ENCODE assay signal across 15 mouse cellular contexts in genomic region chr9:44999171-44999570, GRCm38 (mm10). TPM values are rescaled to one million over a fixed set of nuclear protein-coding genes. Genes with fewer than 3 reads are reported as not detected.
DNase-seq lines count a peak whose midpoint lies in the region; ATAC-seq and TF ChIP-seq lines count a peak whose summit lies in the region.
"Had no signal": no experiment of that assay in that cellular context is flagged by ENCODE, and none has a peak within 500 bp of the region (broad histone marks: within the 10 kb centered on the region; RNA-seq: fewer than 3 reads in every experiment).

No protein-coding gene starts in this region.

- no peaks in the 10 kb centered on the region for H3K79me2 ChIP-seq in CH12.LX (replicated peaks; ENCODE audit: control insufficient read depth, extremely low read depth, insufficient read depth, poor library complexity, severe bottlenecking)

- no peak for TF ChIP-seq RAD21 in CH12.LX (IDR thresholded peaks at IDR 0.05; ENCODE audit: low read depth, low read length)

- H3K9ac ChIP-seq in kidney, embryonic 15.5 days = no peak overlapping the region
- no peak overlapping the region for H3K9ac ChIP-seq in CH12.LX (ENCODE audit: insufficient read depth, low read depth)
- H3K9ac ChIP-seq in midbrain, embryonic 14.5 days (replicated peaks; ENCODE audit: low read length) = no peak overlapping the region
- H3K9ac ChIP-seq: liver, embryonic 13.5 days; neural tube, embryonic 15.5 days had no signal

- H3K4me1 ChIP-seq in kidney, adult 2 months (ENCODE audit: control insufficient read depth, insufficient read depth, low read length) = no peaks in the 10 kb centered on the region
- peaks cover 11% of the 10 kb centered on the region; the same call in 1 of the 2 replicates for H3K4me1 ChIP-seq in kidney, embryonic 15.5 days
- peaks cover 7 to 16% of the 10 kb centered on the region in 2 experiments; a peak in 3 of 4 replicates for H3K4me1 ChIP-seq in CH12.LX (ENCODE audit: control insufficient read depth in 1 of 2, insufficient read depth in 2 of 2)
- no peaks in the 10 kb centered on the region for H3K4me1 ChIP-seq in midbrain, embryonic 14.5 days (ENCODE audit: control insufficient read depth, insufficient read depth, low read length)
- H3K4me1 ChIP-seq: liver, embryonic 13.5 days; neural tube, embryonic 15.5 days had no signal

- in situ Hi-C loops in CH12.LX (cut with MboI; ENCODE audit: low pct_ligation_motif_present, low pct_unique_long_range_greater_than_20kb, low sequenced_read_pairs) = no loop called here

- WGBS in kidney, adult 2 months = 50% methylated on average over 6 of the region's 6 CpGs
- WGBS in kidney, embryonic 15.5 days = 67% methylated on average over 6 of the region's 6 CpGs
- 63% methylated on average over 6 of the region's 6 CpGs for WGBS in midbrain, embryonic 14.5 days

- no peaks in the 10 kb centered on the region for H3K9me3 ChIP-seq in kidney, embryonic 15.5 days (replicated peaks)
- H3K9me3 ChIP-seq in CH12.LX (replicated peaks; ENCODE audit: low read length) = no peaks in the 10 kb centered on the region
- no peaks in the 10 kb centered on the region for H3K9me3 ChIP-seq in midbrain, embryonic 14.5 days (ENCODE audit: control insufficient read depth, low read length)
- H3K9me3 ChIP-seq: liver, embryonic 13.5 days; neural tube, embryonic 15.5 days had no signal

- no peak overlapping the region for H3K27ac ChIP-seq in kidney, adult 2 months (ENCODE audit: insufficient read depth, low read depth, low read length)
- H3K27ac ChIP-seq in kidney, embryonic 15.5 days = no peak overlapping the region
- no peak overlapping the region for H3K27ac ChIP-seq in CH12.LX (ENCODE audit: insufficient read depth, low read depth)
- no peak overlapping the region for H3K27ac ChIP-seq in midbrain, embryonic 14.5 days (replicated peaks; ENCODE audit: low read depth, low read length)
- H3K27ac ChIP-seq: liver, embryonic 13.5 days; neural tube, embryonic 15.5 days had no signal

- ATAC-seq in kidney, embryonic 15.5 days (replicated peaks; ENCODE audit: low FRiP score) = no peak; the same call in 1 of the 2 replicates
- no peak for ATAC-seq in midbrain, embryonic 14.5 days (ENCODE audit: low FRiP score, low TSS enrichment)
- ATAC-seq: Patski had no signal

- no peak overlapping the region for H3K4me3 ChIP-seq in kidney, adult 2 months (ENCODE audit: insufficient read depth, low read depth, low read length)
- no peak overlapping the region for H3K4me3 ChIP-seq in kidney, embryonic 15.5 days (replicated peaks)
- no peak overlapping the region for H3K4me3 ChIP-seq in CH12.LX (replicated peaks in 1 of 3; ENCODE audit: low read depth in 2 of 3, low read length in 2 of 3, poor library complexity in 1 of 3)
- H3K4me3 ChIP-seq in midbrain, embryonic 14.5 days (replicated peaks; ENCODE audit: low read depth, low read length) = no peak overlapping the region
- H3K4me3 ChIP-seq: liver, embryonic 13.5 days; neural tube, embryonic 15.5 days had no signal

- H3K4me2 ChIP-seq in kidney, embryonic 15.5 days = no peak overlapping the region
- no peak overlapping the region for H3K4me2 ChIP-seq in CH12.LX (ENCODE audit: insufficient read depth, low read depth, poor library complexity, severe bottlenecking)
- no peak overlapping the region for H3K4me2 ChIP-seq in midbrain, embryonic 14.5 days (ENCODE audit: low read length)
- H3K4me2 ChIP-seq: liver, embryonic 13.5 days; neural tube, embryonic 15.5 days had no signal

- no peak for TF ChIP-seq EP300 in CH12.LX (IDR thresholded peaks at IDR 0.05; ENCODE audit: low read length)

- no peak; the same call in 1 of the 2 replicates for TF ChIP-seq CTCF in kidney, adult 2 months (conservative IDR thresholded peaks at IDR 0.05; ENCODE audit: insufficient read depth, insufficient read length, low read depth, low read length)
- TF ChIP-seq CTCF in CH12.LX (conservative IDR thresholded peaks at IDR 0.05 in 1 of 2, IDR thresholded peaks at IDR 0.05 in 1 of 2; ENCODE audit: low read depth in 2 of 2, low read length in 2 of 2) = no peak

- no peaks in the 10 kb centered on the region for H3K36me3 ChIP-seq in kidney, adult 2 months (ENCODE audit: control insufficient read depth, insufficient read depth, low read length)
- no peaks in the 10 kb centered on the region for H3K36me3 ChIP-seq in kidney, embryonic 15.5 days
- no peaks in the 10 kb centered on the region for H3K36me3 ChIP-seq in CH12.LX (replicated peaks in 1 of 2; ENCODE audit: control insufficient read depth in 1 of 2, insufficient read depth in 1 of 2, low read length in 1 of 2)
- no peaks in the 10 kb centered on the region for H3K36me3 ChIP-seq in midbrain, embryonic 14.5 days (ENCODE audit: control insufficient read depth, insufficient read depth, low read length)
- H3K36me3 ChIP-seq: liver, embryonic 13.5 days; neural tube, embryonic 15.5 days had no signal

- peak; percentile 82 for DNase-seq in kidney, adult 2 months
- no peak for DNase-seq in CH12.LX (ENCODE audit: extremely low read depth)
- peak; percentile 70 to 81 for DNase-seq in cerebellum, adult 18-20 months
- peak; percentile 10 to 38 for DNase-seq in kidney, postnatal 4 days
- no peak for DNase-seq in spleen, adult 12 weeks (ENCODE audit: low spot score)
- DNase-seq in midbrain, embryonic 14.5 days = no peak
- DNase-seq in natural killer cell, adult 2 months (ENCODE audit: low spot score in 2 of 2) = no peak
- DNase-seq: liver, embryonic 13.5 days had no signal

- dilution Hi-C loops in CH12.LX (cut with MboI; ENCODE audit: extremely low pct_ligation_motif_present, extremely low pct_unique_long_range_greater_than_20kb, low sequenced_read_pairs) = no loop called here

- no peak for TF ChIP-seq POLR2A in kidney, adult 2 months (IDR thresholded peaks at IDR 0.05; ENCODE audit: low read depth, low read length)
- no peak for TF ChIP-seq POLR2A in CH12.LX (IDR thresholded peaks at IDR 0.05; ENCODE audit: low read depth, low read length)

- H3K27me3 ChIP-seq in kidney, adult 2 months (replicated peaks; ENCODE audit: control insufficient read depth, insufficient read depth, low read length) = no peaks in the 10 kb centered on the region; the same call in 1 of the 2 replicates
- H3K27me3 ChIP-seq in kidney, embryonic 15.5 days = peaks cover 11% of the 10 kb centered on the region; the same call in 1 of the 2 replicates
- H3K27me3 ChIP-seq in CH12.LX (replicated peaks) = no peaks in the 10 kb centered on the region
- H3K27me3 ChIP-seq in midbrain, embryonic 14.5 days (ENCODE audit: control insufficient read depth, insufficient read depth, low read length) = no peaks in the 10 kb centered on the region
- H3K27me3 ChIP-seq: neural tube, embryonic 15.5 days had no signal

TF ChIP-seq in CH12.LX, 34 proteins besides CTCF, POLR2A, EP300 and RAD21:
- TF ChIP-seq IRF4 (IDR thresholded peaks at IDR 0.05; ENCODE audit: low read depth, low read length) (no peak), MAX (IDR thresholded peaks at IDR 0.05; ENCODE audit: low read length) (no peak), POLR2AphosphoS2 (IDR thresholded peaks at IDR 0.05; ENCODE audit: low read depth, low read length) (no peak), KAT2A (IDR thresholded peaks at IDR 0.05; ENCODE audit: insufficient replicate concordance, low read length) (no peak), SMC3 (IDR thresholded peaks at IDR 0.05; ENCODE audit: low read depth, low read length) (peak; percentile 14; the same call in 1 of the 2 replicates), JUND (conservative IDR thresholded peaks at IDR 0.05; ENCODE audit: low read depth, low read length) (no peak)

RNA-seq across cellular contexts. Expression of gene Cd3e, which starts 10.3 kb away (rescaled TPM):
- 0.52 and 3.6 TPM in 2 replicates for polyA plus RNA-seq in kidney, adult 2 months (2012; rRNA removed)
- polyA plus RNA-seq in kidney, embryonic 15.5 days (2015; fragmentation: Nextera tagmentation; extraction: Ambion mirVana) = 0.28 TPM in 1 of 2 replicates, not detected in the other
- total RNA-seq in CH12.LX (2012; rRNA removed) (not detected in 2 replicates), CH12.LX (2014; rRNA removed) (not detected in 2 replicates)
- polyA plus RNA-seq in CH12.LX (2012; ENCODE audit: insufficient read length, low read depth) = not detected in 2 replicates
- not detected in 2 replicates for polyA plus RNA-seq in midbrain, embryonic 14.5 days (2014; fragmentation: Nextera tagmentation; extraction: Ambion mirVana)
- total RNA-seq: layer of hippocampus, postnatal 25 days had no signal
- polyA plus RNA-seq: brain, embryonic 14.5 days; liver, embryonic 13.5 days; Patski had no signal

RNA-seq across cellular contexts. Expression of gene Cd3d, which starts 17.6 kb away (rescaled TPM):
- 0.19 and 2.9 TPM in 2 replicates for polyA plus RNA-seq in kidney, adult 2 months (2012; rRNA removed)
- not detected in 2 replicates for polyA plus RNA-seq in kidney, embryonic 15.5 days (2015; fragmentation: Nextera tagmentation; extraction: Ambion mirVana)
- total RNA-seq in CH12.LX (2012; rRNA removed) = 5.2 and 5.5 TPM in 2 replicates
- 0.27 TPM in 1 of 2 replicates, not detected in the other for total RNA-seq in CH12.LX (2014; rRNA removed)
- polyA plus RNA-seq in CH12.LX (2012; ENCODE audit: insufficient read length, low read depth) = 2.6 and 2.7 TPM in 2 replicates
- not detected in 2 replicates for polyA plus RNA-seq in midbrain, embryonic 14.5 days (2014; fragmentation: Nextera tagmentation; extraction: Ambion mirVana)
- total RNA-seq: hematopoietic stem cell, adult 5-6 weeks; layer of hippocampus, postnatal 25 days had no signal
- polyA plus RNA-seq: brain, embryonic 14.5 days; embryonic facial prominence, embryonic 14.5 days; liver, embryonic 13.5 days; neural tube, embryonic 15.5 days; Patski had no signal

RNA-seq across cellular contexts. Expression of gene Cd3g, which starts 18.9 kb away (rescaled TPM):
- polyA plus RNA-seq in kidney, adult 2 months (2012; rRNA removed) = 0.57 and 3.2 TPM in 2 replicates
- polyA plus RNA-seq in kidney, embryonic 15.5 days (2015; fragmentation: Nextera tagmentation; extraction: Ambion mirVana) = not detected in 2 replicates
- total RNA-seq in CH12.LX (2012; rRNA removed) (11.2 and 12.7 TPM in 2 replicates), CH12.LX (2014; rRNA removed) (1.3 and 1.7 TPM in 2 replicates)
- polyA plus RNA-seq in CH12.LX (2012; ENCODE audit: insufficient read length, low read depth) = 2.2 and 2.9 TPM in 2 replicates
- not detected in 2 replicates for polyA plus RNA-seq in midbrain, embryonic 14.5 days (2014; fragmentation: Nextera tagmentation; extraction: Ambion mirVana)
- total RNA-seq: layer of hippocampus, postnatal 25 days had no signal
- polyA plus RNA-seq: brain, embryonic 14.5 days; neural tube, embryonic 15.5 days; Patski had no signal

RNA-seq across cellular contexts. Expression of gene Ube4a, which starts 33.8 kb away (rescaled TPM):
- 15.9 and 18.3 TPM in 2 replicates for polyA plus RNA-seq in kidney, adult 2 months (2012; rRNA removed)
- polyA plus RNA-seq in kidney, embryonic 15.5 days (2015; fragmentation: Nextera tagmentation; extraction: Ambion mirVana) = 23.7 and 25.5 TPM in 2 replicates
- total RNA-seq in CH12.LX (2012; rRNA removed) (18.2 and 20.7 TPM in 2 replicates), CH12.LX (2014; rRNA removed) (13.3 and 14.6 TPM in 2 replicates)
- 25.4 and 28.3 TPM in 2 replicates for polyA plus RNA-seq in CH12.LX (2012; ENCODE audit: insufficient read length, low read depth)
- 53.0 and 59.0 TPM in 2 replicates for polyA plus RNA-seq in midbrain, embryonic 14.5 days (2014; fragmentation: Nextera tagmentation; extraction: Ambion mirVana)

RNA-seq across cellular contexts. Expression of gene Mpzl2, which starts 40.4 kb away (rescaled TPM):
- 18.8 TPM in 2 replicates for polyA plus RNA-seq in kidney, adult 2 months (2012; rRNA removed)
- polyA plus RNA-seq in kidney, embryonic 15.5 days (2015; fragmentation: Nextera tagmentation; extraction: Ambion mirVana) = 17.9 and 20.5 TPM in 2 replicates
- total RNA-seq in CH12.LX (2012; rRNA removed) (0.30 and 0.38 TPM in 2 replicates), CH12.LX (2014; rRNA removed) (0.18 and 0.36 TPM in 2 replicates)
- polyA plus RNA-seq in CH12.LX (2012; ENCODE audit: insufficient read length, low read depth) = 0.27 and 0.57 TPM in 2 replicates
- 0.20 TPM in 1 of 2 replicates, not detected in the other for polyA plus RNA-seq in midbrain, embryonic 14.5 days (2014; fragmentation: Nextera tagmentation; extraction: Ambion mirVana)
- polyA plus RNA-seq: Patski had no signal

Comparison
In these comparisons a context has a peak if more than half of its experiments do, and no peak if none do; other contexts are left out.
1. DNase-seq: peak in kidney, adult 2 months (single experiment), cerebellum, adult 18-20 months (2 of 2) and kidney, postnatal 4 days (2 of 2); none in CH12.LX (single experiment), spleen, adult 12 weeks (single experiment), midbrain, embryonic 14.5 days (single experiment) and natural killer cell, adult 2 months (0 of 2).